Mouse (Mus musculus): ENCODE data around the gene Gm20388. TPM values are rescaled to one million over a fixed set of nuclear protein-coding genes. Genes with fewer than 3 reads are reported as not detected.
"Not testable (repeated sequence)": the region's sequence is repeated elsewhere in the genome, so short reads cannot be mapped to it uniquely, and the experiment has no call there.

Gene Gm20388
- polyA plus RNA-seq, 1 experiment from 2014 or later, result 12.4 TPM

DNA sequence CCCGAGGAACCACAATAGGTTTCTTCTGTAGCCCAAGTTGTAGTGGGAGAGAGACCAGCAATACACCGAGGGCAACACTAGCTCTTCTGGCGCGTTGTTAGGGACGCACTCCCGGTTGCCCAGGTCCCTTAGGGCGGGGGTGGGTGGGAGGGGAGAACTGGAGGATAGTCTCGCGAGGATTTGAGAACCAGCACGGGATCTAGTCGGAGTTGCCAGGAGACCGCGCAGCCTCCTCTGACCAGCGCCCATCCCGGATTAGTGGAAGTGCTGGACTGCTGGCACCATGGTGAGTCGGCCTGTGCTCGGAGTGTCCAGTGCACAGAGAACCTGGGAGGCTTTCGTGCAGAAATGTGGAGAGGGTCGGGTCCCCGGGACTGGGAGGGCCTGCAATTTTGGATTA lies 3608.0 kb downstream of the Gm20388 start, which contains the start of gene Gas8:
TSS of gene Gas8 (plus strand) at position 168 of the 400 bp plus-strand sequence.
- peak within 1 kb of the TSS; percentile 90 for H3K4me2 ChIP-seq (ENCODE audit: low read length)
- H3K27me3 ChIP-seq (replicated peaks; ENCODE audit: control insufficient read depth, insufficient read depth, low read length), result no peaks in the 10 kb centered on the region
- peaks cover 9% of the 10 kb centered on the region for H3K36me3 ChIP-seq (ENCODE audit: control insufficient read depth, insufficient read depth, low read length)
- peaks cover 18% of the 10 kb centered on the region for H3K4me1 ChIP-seq (ENCODE audit: control insufficient read depth, insufficient read depth, low read depth, low read length)
- WGBS, result under 1% methylated on average over 19 of the region's 20 CpGs
- ATAC-seq, result peak; percentile 90
- H3K9me3 ChIP-seq (ENCODE audit: control insufficient read depth, low read length), result no peaks in the 10 kb centered on the region
- peak within 1 kb of the TSS; percentile 57; the same call in 1 of the 2 replicates for H3K27ac ChIP-seq (ENCODE audit: low read depth, low read length)
- peak within 1 kb of the TSS; percentile 81 for H3K4me3 ChIP-seq (ENCODE audit: low read length)
- peak within 1 kb of the TSS; percentile 85 for H3K9ac ChIP-seq (ENCODE audit: low read depth, low read length)

- not testable (repeated sequence) for H3K27ac ChIP-seq (ENCODE audit: low read depth, low read length); H3K4me2 ChIP-seq (ENCODE audit: low read length)
- 83% methylated on average over 1 of the region's 1 CpGs for WGBS
These were observed 3609.4 kb downstream of the Gm20388 start for GRCm38 (mm10) chr8:123520048-123520447.

DNA sequence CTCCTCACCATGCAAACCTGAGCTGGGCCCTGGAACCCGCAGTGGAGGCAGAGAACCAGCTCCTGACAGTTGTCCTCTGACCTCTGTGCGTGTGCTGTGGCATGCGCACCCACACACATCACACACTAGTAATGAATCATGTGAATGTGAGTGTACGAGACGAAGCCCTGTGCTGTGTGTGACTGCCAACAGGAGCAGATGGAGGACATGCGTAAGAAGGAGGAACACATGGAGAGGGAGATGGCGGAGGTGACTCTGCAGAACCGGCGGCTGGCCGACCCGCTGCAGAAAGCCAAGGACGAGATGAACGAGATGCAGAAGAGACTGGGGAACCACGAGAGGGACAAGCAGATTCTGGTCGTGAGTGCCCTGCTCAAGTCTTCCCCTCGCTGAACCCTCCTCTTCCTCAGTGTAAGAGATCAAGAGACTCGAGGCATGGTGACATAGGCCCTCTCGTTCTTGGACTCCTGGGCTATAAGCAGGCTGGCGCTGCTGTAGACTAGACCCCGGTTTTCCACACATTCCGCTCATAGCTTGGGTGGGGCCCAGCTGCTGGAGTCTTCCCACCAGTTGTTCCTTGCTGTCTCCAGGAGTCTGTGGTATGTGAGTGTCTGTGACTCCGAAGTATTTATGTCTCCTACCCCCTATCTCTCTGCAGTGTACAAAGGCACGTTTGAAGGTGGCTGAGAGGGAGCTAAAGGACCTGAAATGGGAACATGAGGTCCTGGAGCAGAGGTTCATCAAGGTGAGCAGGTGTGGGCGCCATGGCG lies 3617.3 kb downstream of the Gm20388 start:
- no peak overlapping the region for H3K9ac ChIP-seq (ENCODE audit: low read depth, low read length)
- no peaks in the 10 kb centered on the region for H3K27me3 ChIP-seq (replicated peaks; ENCODE audit: control insufficient read depth, insufficient read depth, low read length)
- peaks cover 55% of the 10 kb centered on the region for H3K36me3 ChIP-seq (ENCODE audit: control insufficient read depth, insufficient read depth, low read length)
- no peak for ATAC-seq
- no peak overlapping the region for H3K27ac ChIP-seq (ENCODE audit: low read depth, low read length)
- WGBS, result 91% methylated on average over 25 of the region's 25 CpGs
- H3K9me3 ChIP-seq (ENCODE audit: control insufficient read depth, low read length), result no peaks in the 10 kb centered on the region
- H3K4me3 ChIP-seq (ENCODE audit: low read length), result no peak overlapping the region
- H3K4me1 ChIP-seq (ENCODE audit: control insufficient read depth, insufficient read depth, low read depth, low read length), result no peaks in the 10 kb centered on the region
- no peak overlapping the region for H3K4me2 ChIP-seq (ENCODE audit: low read length)

More at GRCm38 (mm10) chr8:123520048-123520447, 3609.4 kb downstream of the Gm20388 start:
- Histone ChIP-seq H3K4me1 (ENCODE audit: control insufficient read depth, insufficient read depth, low read depth, low read length) (peaks cover 18% of the 10 kb centered on the region), H3K36me3 (ENCODE audit: control insufficient read depth, insufficient read depth, low read length) (peaks cover 17% of the 10 kb centered on the region)
- not testable (repeated sequence) for H3K9ac ChIP-seq (ENCODE audit: low read depth, low read length); H3K9me3 ChIP-seq (ENCODE audit: control insufficient read depth, low read length); H3K4me3 ChIP-seq (ENCODE audit: low read length); ATAC-seq; H3K27me3 ChIP-seq (replicated peaks; ENCODE audit: control insufficient read depth, insufficient read depth, low read length)

DNA sequence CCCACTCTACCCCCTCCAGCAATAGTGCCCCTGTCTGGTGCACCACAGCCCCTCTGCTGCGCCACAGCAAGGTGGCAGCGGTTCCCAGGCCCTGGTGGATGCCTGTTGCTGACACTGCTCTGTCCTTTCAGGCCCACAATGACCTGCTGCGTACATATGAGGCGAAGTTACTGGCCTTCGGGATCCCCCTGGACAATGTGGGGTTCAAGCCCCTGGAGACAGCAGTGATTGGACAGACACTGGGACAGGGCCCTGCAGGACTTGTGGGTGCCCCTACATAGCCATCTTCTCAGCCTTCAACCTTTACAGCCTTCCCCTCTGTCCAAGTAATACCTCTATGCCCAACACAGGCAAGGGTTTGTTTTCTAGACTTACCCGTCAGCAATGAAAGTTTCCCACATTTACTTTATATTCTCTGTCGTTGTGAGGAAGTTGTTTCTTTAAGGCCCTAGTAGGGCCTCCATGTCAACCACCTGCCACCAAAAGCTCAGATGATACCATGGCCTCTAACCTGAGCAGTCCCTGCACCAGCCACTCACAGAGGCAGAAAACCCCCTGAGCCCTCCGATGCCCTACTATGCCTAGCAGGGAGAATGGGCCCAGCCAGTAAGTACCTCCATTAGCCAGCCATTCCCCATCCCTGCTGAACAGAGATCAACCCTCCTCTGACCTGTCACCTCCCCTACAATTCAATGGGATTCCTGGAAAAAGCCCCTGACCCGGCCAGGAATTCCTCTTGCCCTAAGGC lies 3625.8 kb downstream of the Gm20388 start:
- ATAC-seq, result peak; percentile 24; the same call in 1 of the 2 replicates
- H3K27ac ChIP-seq (ENCODE audit: low read depth, low read length), result no peak overlapping the region
- peaks cover 2% of the 10 kb centered on the region; the same call in 1 of the 2 replicates for H3K27me3 ChIP-seq (replicated peaks; ENCODE audit: control insufficient read depth, insufficient read depth, low read length)
- peaks cover 35% of the 10 kb centered on the region for H3K36me3 ChIP-seq (ENCODE audit: control insufficient read depth, insufficient read depth, low read length)
- 88% methylated on average over 9 of the region's 9 CpGs for WGBS
- H3K9ac ChIP-seq (ENCODE audit: low read depth, low read length), result no peak overlapping the region
- no peaks in the 10 kb centered on the region for H3K9me3 ChIP-seq (ENCODE audit: control insufficient read depth, low read length)
- no peak overlapping the region for H3K4me3 ChIP-seq (ENCODE audit: low read length)
- no peak overlapping the region for H3K4me2 ChIP-seq (ENCODE audit: low read length)
- H3K4me1 ChIP-seq (ENCODE audit: control insufficient read depth, insufficient read depth, low read depth, low read length), result no peaks in the 10 kb centered on the region

- Histone ChIP-seq H3K27me3 (replicated peaks; ENCODE audit: control insufficient read depth, insufficient read depth, low read length) (peaks cover 2% of the 10 kb centered on the region; the same call in 1 of the 2 replicates), H3K4me1 (ENCODE audit: control insufficient read depth, insufficient read depth, low read depth, low read length) (no peaks in the 10 kb centered on the region), H3K36me3 (ENCODE audit: control insufficient read depth, insufficient read depth, low read length) (peaks cover 33% of the 10 kb centered on the region), H3K27ac (ENCODE audit: low read depth, low read length) (no peak overlapping the region), H3K9me3 (ENCODE audit: control insufficient read depth, low read length) (no peaks in the 10 kb centered on the region), H3K4me2 (ENCODE audit: low read length) (no peak overlapping the region), H3K9ac (ENCODE audit: low read depth, low read length) (no peak overlapping the region), H3K4me3 (ENCODE audit: low read length) (no peak overlapping the region)
- WGBS, result 31% methylated on average over 10 of the region's 10 CpGs
- ATAC-seq, result peak; percentile 27; the same call in 1 of the 2 replicates
These were observed 3626.3 kb downstream of the Gm20388 start for GRCm38 (mm10) chr8:123536990-123537380.

DNA sequence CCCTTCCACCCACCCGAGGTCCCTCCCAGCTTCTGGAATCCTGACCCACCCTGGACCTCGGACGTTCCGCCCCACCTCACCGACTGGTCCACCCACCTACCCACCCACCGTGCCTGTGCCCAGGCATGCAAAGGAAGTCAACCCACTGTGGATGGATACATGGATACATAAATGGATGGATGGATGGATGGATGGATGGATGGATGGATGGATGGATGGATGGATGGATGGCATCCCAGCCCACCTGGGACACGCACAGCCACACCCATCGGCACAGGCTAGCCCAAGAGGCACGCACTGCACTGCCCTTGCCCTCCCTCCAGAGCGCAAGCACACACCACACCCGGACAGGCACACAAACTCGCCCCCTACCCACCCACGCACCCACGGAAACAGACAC lies 3627.0 kb downstream of the Gm20388 start:
- not testable (repeated sequence) for H3K27ac ChIP-seq (ENCODE audit: low read depth, low read length); H3K27me3 ChIP-seq (replicated peaks; ENCODE audit: control insufficient read depth, insufficient read depth, low read length); H3K4me2 ChIP-seq (ENCODE audit: low read length); H3K4me1 ChIP-seq (ENCODE audit: control insufficient read depth, insufficient read depth, low read depth, low read length); H3K9ac ChIP-seq (ENCODE audit: low read depth, low read length); ATAC-seq; H3K4me3 ChIP-seq (ENCODE audit: low read length); H3K9me3 ChIP-seq (ENCODE audit: control insufficient read depth, low read length)
- 90% methylated on average over 6 of the region's 14 CpGs for WGBS
- H3K36me3 ChIP-seq (ENCODE audit: control insufficient read depth, insufficient read depth, low read length), result peaks cover 28% of the 10 kb centered on the region

DNA sequence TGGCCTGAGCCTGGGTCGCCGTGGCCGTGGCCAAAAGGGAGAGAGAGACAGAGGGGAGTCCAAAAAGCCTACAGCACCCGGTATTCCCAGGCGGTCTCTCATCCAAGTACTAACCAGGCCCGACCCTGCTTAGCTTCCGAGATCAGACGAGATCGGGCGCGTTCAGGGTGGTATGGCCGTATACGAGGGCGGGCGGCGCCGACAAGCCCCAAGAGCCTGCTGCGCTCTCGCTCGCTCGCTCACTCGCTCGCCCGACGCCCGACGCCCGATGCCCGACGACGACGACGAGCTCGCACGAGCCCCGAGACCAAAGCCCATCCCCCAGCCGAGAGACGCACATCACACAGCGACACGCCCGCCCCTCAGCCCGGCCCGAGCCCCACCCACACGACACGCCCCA lies 3653.6 kb downstream of the Gm20388 start:
- H3K4me1 ChIP-seq (ENCODE audit: control insufficient read depth, insufficient read depth, low read depth, low read length); H3K4me3 ChIP-seq (ENCODE audit: low read length); H3K27ac ChIP-seq (ENCODE audit: low read depth, low read length); H3K9me3 ChIP-seq (ENCODE audit: control insufficient read depth, low read length); H3K4me2 ChIP-seq (ENCODE audit: low read length); H3K9ac ChIP-seq (ENCODE audit: low read depth, low read length); H3K36me3 ChIP-seq (ENCODE audit: control insufficient read depth, insufficient read depth, low read length); ATAC-seq; H3K27me3 ChIP-seq (replicated peaks; ENCODE audit: control insufficient read depth, insufficient read depth, low read length): not testable (repeated sequence)
- WGBS, result no CpG with 5 or more reads among the region's 45 CpGs

DNA sequence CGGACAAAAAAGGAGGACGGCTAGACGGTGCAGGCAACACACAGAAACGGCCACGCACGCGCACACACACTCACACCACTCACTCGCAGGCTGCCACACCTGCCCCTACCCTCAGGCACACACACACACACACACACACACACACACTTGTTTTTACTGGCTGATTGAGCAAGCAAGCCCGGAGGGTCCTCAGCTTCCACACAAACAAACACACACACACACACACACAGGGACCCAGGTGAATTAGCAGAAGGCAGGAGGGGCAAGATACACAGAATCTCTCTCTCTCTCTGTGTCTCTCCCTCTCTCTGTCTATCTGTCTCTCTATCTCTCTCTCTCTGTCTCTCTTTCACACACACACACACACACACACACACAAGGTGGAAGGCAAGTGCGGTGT lies 3664.7 kb downstream of the Gm20388 start:
- not testable (repeated sequence) for H3K27me3 ChIP-seq (replicated peaks; ENCODE audit: control insufficient read depth, insufficient read depth, low read length); H3K27ac ChIP-seq (ENCODE audit: low read depth, low read length); H3K9me3 ChIP-seq (ENCODE audit: control insufficient read depth, low read length); H3K9ac ChIP-seq (ENCODE audit: low read depth, low read length); H3K4me3 ChIP-seq (ENCODE audit: low read length); H3K4me1 ChIP-seq (ENCODE audit: control insufficient read depth, insufficient read depth, low read depth, low read length); ATAC-seq; H3K36me3 ChIP-seq (ENCODE audit: control insufficient read depth, insufficient read depth, low read length); H3K4me2 ChIP-seq (ENCODE audit: low read length)
- WGBS, result 44% methylated on average over 1 of the region's 10 CpGs

- WGBS, result 75% methylated on average over 11 of the region's 19 CpGs
- H3K4me2 ChIP-seq (ENCODE audit: low read length); H3K9ac ChIP-seq (ENCODE audit: low read depth, low read length); H3K9me3 ChIP-seq (ENCODE audit: control insufficient read depth, low read length); H3K4me3 ChIP-seq (ENCODE audit: low read length); H3K27me3 ChIP-seq (replicated peaks; ENCODE audit: control insufficient read depth, insufficient read depth, low read length); ATAC-seq; H3K27ac ChIP-seq (ENCODE audit: low read depth, low read length); H3K36me3 ChIP-seq (ENCODE audit: control insufficient read depth, insufficient read depth, low read length); H3K4me1 ChIP-seq (ENCODE audit: control insufficient read depth, insufficient read depth, low read depth, low read length): not testable (repeated sequence)
These were observed 3690.1 kb downstream of the Gm20388 start for GRCm38 (mm10) chr8:123600666-123601172.
